Mouse (Mus musculus): ENCODE measurements around the gene Sertad4. TPM values are rescaled to one million over a fixed set of nuclear protein-coding genes. Genes with fewer than 3 reads are reported as not detected.

The Sertad4 gene
- total RNA-seq, 2 experiments from 2014 or later, result 2.8 to 9.5 TPM

GRCm38 (mm10) chr1:192852047-192852446, 3.5 kb downstream of the Sertad4 start:
- DNase-seq, result no peak

GRCm38 (mm10) chr1:192851640-192852039, 3.9 kb downstream of the Sertad4 start:
- DNase-seq, result peak in 1 of 2 experiments; percentile 27

- no peak for DNase-seq
Measured at GRCm38 (mm10) chr1:192851126-192851525, 4.4 kb downstream of the Sertad4 start.

DNA sequence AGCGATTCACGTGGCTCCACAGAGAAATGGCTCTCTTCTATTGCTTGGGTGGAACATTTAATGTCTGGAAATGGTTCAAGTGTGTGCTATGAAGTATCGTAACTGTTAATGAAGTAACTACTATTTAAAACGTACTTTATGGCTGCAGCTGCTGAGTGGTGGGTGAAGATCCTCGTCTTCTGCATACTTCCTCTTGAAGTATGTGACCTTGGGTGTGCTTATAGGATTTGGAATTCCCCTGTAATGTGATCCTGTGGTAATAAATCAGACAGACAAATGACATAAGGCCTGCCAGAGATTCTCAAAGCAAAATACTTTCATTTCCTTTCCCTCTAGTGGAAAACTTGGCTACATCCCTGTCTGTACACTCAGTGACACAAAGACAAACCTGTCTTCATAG, 5.9 kb downstream of the Sertad4 start:
- no peak for DNase-seq

DNA sequence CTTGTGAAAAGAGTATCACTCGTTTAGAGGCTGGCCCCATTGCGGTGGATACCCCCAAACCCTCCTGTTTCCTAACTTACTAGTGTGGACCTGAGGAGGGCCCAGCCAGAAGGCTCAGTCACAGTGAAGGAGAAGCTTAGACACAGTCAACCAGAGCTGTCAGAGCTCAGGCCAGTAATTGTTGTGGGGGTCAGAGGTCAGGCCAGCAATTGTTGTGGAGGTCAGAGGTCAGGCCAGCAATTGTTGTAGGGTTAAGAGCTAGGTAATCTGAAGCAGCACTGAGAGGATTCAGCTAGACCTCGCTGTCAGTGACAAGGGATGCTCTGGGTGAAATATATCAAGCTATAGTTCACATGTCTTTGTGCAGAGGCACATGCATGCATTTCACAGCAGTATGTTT, 8.3 kb downstream of the Sertad4 start:
- no peak for DNase-seq

- DNase-seq, result no peak
Measured at GRCm38 (mm10) chr1:192841094-192841813, 14.3 kb downstream of the Sertad4 start.

GRCm38 (mm10) chr1:192840655-192841054, 14.9 kb downstream of the Sertad4 start:
- DNase-seq, result no peak

DNA sequence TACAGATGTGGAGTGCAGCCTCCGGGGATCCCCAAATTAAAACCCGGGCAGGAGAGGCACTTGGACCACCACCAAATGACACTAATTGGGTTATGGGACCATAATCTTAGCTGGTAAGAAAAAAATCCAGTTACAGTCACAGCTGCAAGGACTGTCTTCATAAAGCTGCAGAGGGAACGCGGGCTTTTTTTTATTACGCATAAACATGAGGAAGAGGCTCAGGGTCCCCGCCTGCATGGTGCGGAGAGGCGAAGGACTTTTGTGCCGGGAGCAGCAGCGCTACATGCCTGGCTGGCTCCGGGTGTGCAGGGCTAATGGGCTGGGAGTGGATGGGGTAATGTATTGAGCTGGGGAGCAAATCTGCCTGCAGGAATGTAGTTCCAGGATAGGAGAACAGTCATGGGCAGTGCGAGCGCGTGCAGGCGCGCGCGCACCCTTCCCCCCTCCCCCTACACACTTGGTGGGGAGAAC, 20.3 kb downstream of the Sertad4 start:
- no peak for DNase-seq

GRCm38 (mm10) chr1:192834361-192835210, 21.0 kb downstream of the Sertad4 start:
- DNase-seq, result peak; percentile 59 to 71

DNA sequence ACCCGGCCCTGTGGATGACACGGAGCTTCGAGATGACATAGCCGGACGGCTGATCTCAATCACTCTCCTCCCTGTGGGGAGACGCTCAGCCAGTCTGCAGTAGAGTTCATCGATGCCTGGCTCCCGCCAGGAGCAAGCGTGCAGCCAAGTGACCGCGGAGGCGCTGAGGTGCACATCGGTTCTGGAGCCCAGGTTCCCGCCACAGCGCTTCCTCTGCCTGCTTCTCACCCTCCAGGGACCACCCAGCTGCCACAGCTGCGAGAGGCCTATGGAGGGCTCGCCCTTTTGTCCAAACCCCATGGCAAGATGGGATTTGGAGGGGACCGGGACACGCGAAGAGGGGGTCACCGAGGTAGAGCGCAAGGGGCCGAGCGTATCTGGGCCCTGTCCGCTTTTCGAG, 22.0 kb downstream of the Sertad4 start:
- no peak for DNase-seq

DNA sequence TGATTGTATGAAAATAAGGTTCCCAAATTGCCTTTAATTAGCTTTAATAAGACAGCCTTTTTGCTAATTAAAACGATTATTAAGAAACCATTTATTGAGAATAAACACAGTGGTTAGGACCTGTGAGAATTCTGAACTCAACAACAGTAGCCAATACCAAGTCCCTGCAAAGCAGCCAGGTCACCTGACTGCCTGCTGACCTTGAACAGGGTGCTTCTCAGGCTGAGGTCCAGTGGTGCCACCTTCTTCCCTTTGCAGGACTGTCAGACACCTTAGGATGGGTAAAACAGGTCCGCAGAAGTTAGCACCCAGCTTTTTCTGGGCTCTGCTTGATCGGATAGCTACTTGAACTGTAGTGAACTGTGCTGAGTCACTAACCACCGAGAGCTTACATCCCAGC, 22.5 kb downstream of the Sertad4 start:
- DNase-seq, result no peak

DNA sequence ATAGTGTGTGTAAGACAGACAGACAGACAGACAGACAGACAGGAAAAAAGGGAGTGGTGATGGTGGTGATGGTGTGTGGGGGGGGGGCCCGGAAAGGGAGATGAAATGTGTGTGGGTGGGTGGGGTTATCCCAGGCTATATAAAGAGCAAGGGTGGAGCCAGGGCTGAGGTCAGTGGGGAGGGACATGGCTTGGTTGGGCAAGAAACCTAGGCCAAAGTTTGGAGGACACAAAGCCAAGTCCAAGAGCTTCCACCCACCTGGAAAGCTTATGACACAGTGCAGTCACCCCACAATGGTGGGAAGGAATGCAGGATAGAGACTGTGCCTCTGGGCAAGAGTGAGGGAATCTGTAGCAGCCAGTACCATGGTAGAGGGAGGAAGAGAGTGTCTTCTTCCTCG, 23.2 kb downstream of the Sertad4 start:
- no peak for DNase-seq

DNA sequence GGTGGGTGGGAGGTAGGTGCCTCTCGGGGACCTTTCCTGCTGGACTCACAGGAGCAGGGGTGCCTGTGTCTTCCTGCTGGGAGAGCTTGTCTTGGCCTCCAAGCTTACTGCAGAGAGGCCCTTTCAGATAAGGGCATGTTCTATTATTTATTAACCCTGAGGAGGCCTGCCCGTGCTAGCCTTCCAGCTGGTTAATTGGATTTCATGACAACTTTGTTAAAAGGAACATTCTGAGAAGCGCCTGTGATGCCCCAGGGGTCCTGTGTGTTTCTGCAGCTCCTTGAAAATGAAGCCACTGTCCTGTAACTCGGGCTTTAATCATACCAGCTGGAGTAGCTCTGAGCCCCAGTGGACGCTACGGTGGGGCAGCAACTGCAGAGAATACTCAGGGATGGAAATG, 25.1 kb downstream of the Sertad4 start:
- no peak for DNase-seq

GRCm38 (mm10) chr1:192828928-192829327, 26.6 kb downstream of the Sertad4 start:
- DNase-seq, result no peak

DNA sequence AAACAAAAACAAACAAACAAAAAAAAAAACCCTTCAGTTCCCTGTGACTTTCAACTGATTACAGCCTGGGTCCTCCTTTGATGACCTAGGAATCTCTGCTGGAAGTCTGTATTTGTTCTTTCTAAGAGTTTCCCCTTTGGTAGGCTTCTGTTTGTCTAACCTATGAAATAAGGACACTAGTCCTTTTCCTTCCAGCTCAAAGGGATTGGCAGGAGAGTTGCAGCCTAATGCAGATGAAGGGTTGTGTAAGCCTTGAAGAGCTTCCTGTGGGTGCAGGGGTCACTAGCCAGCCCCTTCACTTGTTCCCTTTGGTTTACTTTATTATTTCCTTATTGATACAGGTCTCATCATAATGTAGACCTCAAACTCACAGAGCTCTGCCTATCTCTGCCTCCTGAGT, 27.6 kb downstream of the Sertad4 start:
- DNase-seq, result no peak

- no peak for DNase-seq
Measured at GRCm38 (mm10) chr1:192825746-192826145, 29.8 kb downstream of the Sertad4 start.

DNA sequence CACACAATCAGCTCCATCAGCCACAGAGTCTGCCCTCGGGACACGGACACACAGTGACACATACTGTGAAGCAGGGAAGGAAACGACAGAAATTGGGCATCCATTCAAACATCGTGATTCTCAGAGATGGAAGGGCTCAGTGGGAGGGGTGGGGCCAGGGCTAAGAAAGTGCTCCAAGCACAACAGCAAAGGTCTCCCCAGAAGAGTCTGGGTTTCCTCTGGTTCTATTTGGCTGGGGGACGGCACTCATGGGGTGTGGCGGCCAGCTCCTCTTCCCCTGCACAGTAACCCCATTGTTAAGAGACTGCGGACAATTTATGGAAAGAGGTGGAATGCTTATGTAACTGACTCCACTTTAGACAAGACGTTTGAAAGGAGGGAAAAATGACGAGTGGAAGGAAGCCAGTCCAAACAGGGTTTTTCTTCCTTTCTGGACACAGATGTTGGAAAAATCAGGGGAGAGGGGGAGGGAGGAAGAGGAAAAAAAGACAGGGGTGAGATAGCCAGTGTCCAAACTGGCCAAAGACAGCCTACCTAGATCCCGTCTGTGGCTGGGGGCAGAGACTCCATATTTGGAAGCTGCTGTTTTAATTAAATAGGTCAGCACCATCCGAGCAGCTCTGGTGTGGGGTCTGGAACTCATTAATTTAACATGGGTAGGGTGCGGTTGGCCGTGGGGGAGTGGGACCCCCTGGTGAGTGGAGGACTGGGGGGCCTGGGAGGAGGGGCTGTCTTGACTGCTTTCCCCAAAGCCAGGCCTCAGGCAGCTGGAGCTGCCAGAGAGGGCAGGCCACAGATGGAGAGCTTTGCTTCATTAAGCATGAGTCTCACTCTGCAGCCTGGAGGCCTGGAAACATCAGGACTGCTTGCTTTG, 32.7 kb downstream of the Sertad4 start:
- DNase-seq, result peak in 1 of 2 experiments; percentile 23

DNA sequence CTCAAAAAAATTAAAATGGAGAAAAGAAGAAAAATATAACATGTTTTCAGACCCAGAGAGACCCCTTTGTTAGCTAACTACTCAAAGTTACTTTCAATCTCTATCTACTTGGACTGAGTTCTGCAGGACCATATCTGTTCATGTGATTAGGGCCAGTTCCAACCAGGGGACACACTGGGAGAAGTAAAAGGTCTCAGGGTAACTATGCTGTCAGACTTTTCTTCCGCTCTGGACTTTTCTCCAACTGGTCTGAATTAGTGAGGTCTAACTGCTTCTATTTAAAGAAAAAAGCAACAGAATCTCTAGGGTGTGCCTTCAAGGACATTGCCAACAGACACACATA, 33.3 kb downstream of the Sertad4 start:
- no peak for DNase-seq

- DNase-seq, result no peak
Measured at GRCm38 (mm10) chr1:192818334-192818733, 37.2 kb downstream of the Sertad4 start.

- DNase-seq, result no peak
Measured at GRCm38 (mm10) chr1:192815789-192816188, 39.8 kb downstream of the Sertad4 start.

DNA sequence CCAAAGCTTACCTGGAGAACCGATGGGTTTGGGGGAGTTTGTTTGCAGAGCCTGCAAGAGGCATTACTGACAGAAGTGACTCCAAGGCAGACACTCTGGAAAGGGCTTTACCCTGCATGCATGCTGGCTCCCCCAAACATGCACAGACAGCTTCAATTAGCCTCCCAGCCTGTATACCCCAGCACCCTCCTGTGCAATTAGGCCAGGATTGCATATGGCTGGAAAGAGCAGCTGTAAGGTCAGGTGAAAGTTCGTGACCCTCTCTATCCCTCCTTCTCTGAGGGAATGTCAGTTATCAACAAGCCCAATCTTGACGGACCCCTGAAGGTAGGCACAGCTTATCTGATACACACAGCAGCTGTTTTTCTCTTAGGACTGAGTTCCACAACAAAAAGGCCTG, 40.9 kb downstream of the Sertad4 start:
- no peak for DNase-seq

DNA sequence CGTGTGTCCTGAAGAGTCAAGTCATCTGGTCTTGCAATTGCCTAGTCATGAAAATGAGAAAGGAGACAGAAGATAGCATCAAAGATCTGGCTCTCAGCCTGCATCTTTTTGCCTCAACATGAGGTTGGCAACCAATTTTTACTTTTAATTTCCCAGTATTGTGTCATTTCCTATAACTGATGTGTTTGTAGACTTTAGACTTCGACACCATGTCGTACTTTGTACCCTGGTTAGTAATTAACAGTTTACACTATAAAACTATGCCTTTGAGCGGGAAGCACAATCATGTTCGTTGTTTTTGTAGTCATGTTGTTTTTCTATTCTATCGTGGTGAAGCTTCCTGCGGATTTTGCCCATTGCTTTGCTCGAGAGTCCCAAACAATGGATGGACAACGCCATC, 42.8 kb downstream of the Sertad4 start:
- DNase-seq, result no peak

DNA sequence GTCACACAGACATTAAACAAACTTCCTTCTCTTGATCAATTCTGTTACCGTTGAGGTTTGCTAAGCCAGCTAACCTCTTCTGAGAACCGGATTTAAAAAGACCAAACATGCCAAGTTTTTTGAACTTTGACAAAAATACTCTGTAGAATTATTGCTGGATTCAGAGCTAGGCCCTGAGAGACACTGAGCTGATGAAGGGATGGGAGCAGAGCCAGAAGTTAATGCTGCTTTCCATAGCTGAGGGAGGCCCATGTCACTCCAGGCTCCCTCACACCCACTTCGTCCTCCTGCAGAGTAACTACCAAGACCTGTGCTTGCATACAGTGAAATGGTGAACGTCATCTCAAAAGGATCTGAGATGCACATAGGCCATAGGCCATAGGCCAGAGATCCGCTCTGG, 43.3 kb downstream of the Sertad4 start:
- DNase-seq, result no peak
